Mouse (Mus musculus): ENCODE measurements around the gene Lrrn4cl. TPM values are rescaled to one million over a fixed set of nuclear protein-coding genes. Genes with fewer than 3 reads are reported as not detected.

The Lrrn4cl gene
- polyA plus RNA-seq, 1 experiment from 2014 or later, result 0.62 TPM

- WGBS, result 8% methylated on average over 13 of the region's 13 CpGs
- Histone ChIP-seq H3K4me3 (ENCODE audit: low read length) (peak overlapping the region; percentile 75), H3K4me2 (replicated peaks; ENCODE audit: low read depth, low read length) (peak overlapping the region; percentile 81), H3K4me1 (ENCODE audit: control insufficient read depth, insufficient read depth, low read length) (peaks cover 18% of the 10 kb centered on the region), H3K9ac (ENCODE audit: low read depth, low read length) (peak overlapping the region; percentile 91), H3K27ac (ENCODE audit: low read depth, low read length) (peak overlapping the region; percentile 82), H3K27me3 (ENCODE audit: control insufficient read depth, insufficient read depth, low read length) (no peaks in the 10 kb centered on the region), H3K9me3 (ENCODE audit: control insufficient read depth, low read length) (no peaks in the 10 kb centered on the region), H3K36me3 (ENCODE audit: control insufficient read depth, insufficient read depth, low read length) (peaks cover 41% of the 10 kb centered on the region)
- no peak for ATAC-seq (ENCODE audit: low FRiP score, low TSS enrichment)
Measured at GRCm38 (mm10) chr19:8898576-8898975, 48.0 kb downstream of the Lrrn4cl start.

- H3K9me3 ChIP-seq (ENCODE audit: control insufficient read depth, low read length), result no peaks in the 10 kb centered on the region
- 37% methylated on average over 3 of the region's 3 CpGs for WGBS
- H3K9ac ChIP-seq (ENCODE audit: low read depth, low read length), result peak overlapping the region; percentile 91
- peaks cover 15% of the 10 kb centered on the region for H3K4me1 ChIP-seq (ENCODE audit: control insufficient read depth, insufficient read depth, low read length)
- peak overlapping the region; percentile 75 for H3K4me3 ChIP-seq (ENCODE audit: low read length)
- H3K4me2 ChIP-seq (replicated peaks; ENCODE audit: low read depth, low read length), result peak overlapping the region; percentile 81
- ATAC-seq (ENCODE audit: low FRiP score, low TSS enrichment), result no peak
- H3K27ac ChIP-seq (ENCODE audit: low read depth, low read length), result no peak overlapping the region
- peaks cover 45% of the 10 kb centered on the region for H3K36me3 ChIP-seq (ENCODE audit: control insufficient read depth, insufficient read depth, low read length)
- H3K27me3 ChIP-seq (ENCODE audit: control insufficient read depth, insufficient read depth, low read length), result no peaks in the 10 kb centered on the region
Measured at GRCm38 (mm10) chr19:8899079-8899478, 48.5 kb downstream of the Lrrn4cl start.

GRCm38 (mm10) chr19:8903412-8903811 lies 52.8 kb downstream of the Lrrn4cl start:
- no peak overlapping the region for H3K4me3 ChIP-seq (ENCODE audit: low read length)
- peaks cover 5% of the 10 kb centered on the region for H3K4me1 ChIP-seq (ENCODE audit: control insufficient read depth, insufficient read depth, low read length)
- peaks cover 65% of the 10 kb centered on the region for H3K36me3 ChIP-seq (ENCODE audit: control insufficient read depth, insufficient read depth, low read length)
- H3K4me2 ChIP-seq (replicated peaks; ENCODE audit: low read depth, low read length), result no peak overlapping the region
- no peaks in the 10 kb centered on the region for H3K9me3 ChIP-seq (ENCODE audit: control insufficient read depth, low read length)
- no peaks in the 10 kb centered on the region for H3K27me3 ChIP-seq (ENCODE audit: control insufficient read depth, insufficient read depth, low read length)
- no peak overlapping the region for H3K9ac ChIP-seq (ENCODE audit: low read depth, low read length)
- no peak for ATAC-seq (ENCODE audit: low FRiP score, low TSS enrichment)
- WGBS, result 95% methylated on average over 5 of the region's 5 CpGs
- H3K27ac ChIP-seq (ENCODE audit: low read depth, low read length), result no peak overlapping the region

Small RNA genes within 50 kb of the gene (microRNA-seq; reads per million reads assigned to microRNA genes)
- gene Mir5136, result not detected

Other genes with a start within 250 kb of the Lrrn4cl start
- 1.2 and 3.2 TPM in 2 replicates for gene Slc22a6, start 232.7 kb upstream of the Lrrn4cl start, polyA plus RNA-seq (2014; fragmentation: Nextera tagmentation; extraction: Ambion mirVana)
- gene Chrm1, start 187.0 kb upstream of the Lrrn4cl start, polyA plus RNA-seq (2014; fragmentation: Nextera tagmentation; extraction: Ambion mirVana), result 0.13 TPM in 1 of 2 replicates, not detected in the other
- 114 and 123 TPM in 2 replicates for gene Slc3a2, start 127.4 kb upstream of the Lrrn4cl start, polyA plus RNA-seq (2014; fragmentation: Nextera tagmentation; extraction: Ambion mirVana)
- gene Wdr74, start 114.9 kb upstream of the Lrrn4cl start, polyA plus RNA-seq (2014; fragmentation: Nextera tagmentation; extraction: Ambion mirVana), result 82.9 and 97.3 TPM in 2 replicates
- 0.70 and 2.3 TPM in 2 replicates for gene 1700092M07Rik, start 110.0 kb upstream of the Lrrn4cl start, polyA plus RNA-seq (2014; fragmentation: Nextera tagmentation; extraction: Ambion mirVana)
- 114 and 128 TPM in 2 replicates for gene Stx5a, start 109.4 kb upstream of the Lrrn4cl start, polyA plus RNA-seq (2014; fragmentation: Nextera tagmentation; extraction: Ambion mirVana)
- 155 and 198 TPM in 2 replicates for gene Nxf1, start 93.7 kb upstream of the Lrrn4cl start, polyA plus RNA-seq (2014; fragmentation: Nextera tagmentation; extraction: Ambion mirVana)
- gene Tmem223, start 79.8 kb upstream of the Lrrn4cl start, polyA plus RNA-seq (2014; fragmentation: Nextera tagmentation; extraction: Ambion mirVana), result 232 and 238 TPM in 2 replicates
- gene Tmem179b, start 76.3 kb upstream of the Lrrn4cl start, polyA plus RNA-seq (2014; fragmentation: Nextera tagmentation; extraction: Ambion mirVana), result 80.4 and 91.0 TPM in 2 replicates
- 21.7 and 22.9 TPM in 2 replicates for gene Taf6l, start 64.4 kb upstream of the Lrrn4cl start, polyA plus RNA-seq (2014; fragmentation: Nextera tagmentation; extraction: Ambion mirVana)
- 188 and 230 TPM in 2 replicates for gene Polr2g, start 52.2 kb upstream of the Lrrn4cl start, polyA plus RNA-seq (2014; fragmentation: Nextera tagmentation; extraction: Ambion mirVana)
- gene Zbtb3, start 48.2 kb upstream of the Lrrn4cl start, polyA plus RNA-seq (2014; fragmentation: Nextera tagmentation; extraction: Ambion mirVana), result 4.0 and 5.1 TPM in 2 replicates
- 40.0 and 61.0 TPM in 2 replicates for gene Ttc9c, start 31.4 kb upstream of the Lrrn4cl start, polyA plus RNA-seq (2014; fragmentation: Nextera tagmentation; extraction: Ambion mirVana)
- 9.3 and 10.5 TPM in 2 replicates for gene Hnrnpul2, start 30.8 kb upstream of the Lrrn4cl start, polyA plus RNA-seq (2014; fragmentation: Nextera tagmentation; extraction: Ambion mirVana)
- gene AC129217.1, start 21.0 kb upstream of the Lrrn4cl start, polyA plus RNA-seq (2014; fragmentation: Nextera tagmentation; extraction: Ambion mirVana), result not detected in 2 replicates
- 40.2 and 42.2 TPM in 2 replicates for gene Bscl2, start 13.3 kb upstream of the Lrrn4cl start, polyA plus RNA-seq (2014; fragmentation: Nextera tagmentation; extraction: Ambion mirVana)
- 3.6 and 3.7 TPM in 2 replicates for gene Gng3, start 11.6 kb upstream of the Lrrn4cl start, polyA plus RNA-seq (2014; fragmentation: Nextera tagmentation; extraction: Ambion mirVana)
- 197 and 222 TPM in 2 replicates for gene Ubxn1, start 20.7 kb downstream of the Lrrn4cl start, polyA plus RNA-seq (2014; fragmentation: Nextera tagmentation; extraction: Ambion mirVana)
- gene Uqcc3, start 30.2 kb downstream of the Lrrn4cl start, polyA plus RNA-seq (2014; fragmentation: Nextera tagmentation; extraction: Ambion mirVana), result 63.1 and 70.6 TPM in 2 replicates
- 98.0 and 116 TPM in 2 replicates for gene Lbhd1, start 33.0 kb downstream of the Lrrn4cl start, polyA plus RNA-seq (2014; fragmentation: Nextera tagmentation; extraction: Ambion mirVana)
- gene Gm49403, start 33.2 kb downstream of the Lrrn4cl start, polyA plus RNA-seq (2014; fragmentation: Nextera tagmentation; extraction: Ambion mirVana), result not detected in 2 replicates
- 112 and 133 TPM in 2 replicates for gene 1810009A15Rik, start 38.1 kb downstream of the Lrrn4cl start, polyA plus RNA-seq (2014; fragmentation: Nextera tagmentation; extraction: Ambion mirVana)
- gene Gm49416, start 38.2 kb downstream of the Lrrn4cl start, polyA plus RNA-seq (2014; fragmentation: Nextera tagmentation; extraction: Ambion mirVana), result not detected in 2 replicates
- gene Ints5, start 42.2 kb downstream of the Lrrn4cl start, polyA plus RNA-seq (2014; fragmentation: Nextera tagmentation; extraction: Ambion mirVana), result 27.7 and 38.2 TPM in 2 replicates
- gene Ganab, start 47.3 kb downstream of the Lrrn4cl start, polyA plus RNA-seq (2014; fragmentation: Nextera tagmentation; extraction: Ambion mirVana), result 67.1 and 114 TPM in 2 replicates
- 33.5 and 38.8 TPM in 2 replicates for gene B3gat3, start 69.6 kb downstream of the Lrrn4cl start, polyA plus RNA-seq (2014; fragmentation: Nextera tagmentation; extraction: Ambion mirVana)
- gene Rom1, start 78.6 kb downstream of the Lrrn4cl start, polyA plus RNA-seq (2014; fragmentation: Nextera tagmentation; extraction: Ambion mirVana), result 1.2 and 2.0 TPM in 2 replicates
- gene Eml3, start 78.8 kb downstream of the Lrrn4cl start, polyA plus RNA-seq (2014; fragmentation: Nextera tagmentation; extraction: Ambion mirVana), result 17.6 and 18.7 TPM in 2 replicates
- 45.3 and 67.2 TPM in 2 replicates for gene Mta2, start 91.1 kb downstream of the Lrrn4cl start, polyA plus RNA-seq (2014; fragmentation: Nextera tagmentation; extraction: Ambion mirVana)
- gene Tut1, start 103.1 kb downstream of the Lrrn4cl start, polyA plus RNA-seq (2014; fragmentation: Nextera tagmentation; extraction: Ambion mirVana), result 25.1 and 31.7 TPM in 2 replicates
- 479 and 516 TPM in 2 replicates for gene Eef1g, start 116.3 kb downstream of the Lrrn4cl start, polyA plus RNA-seq (2014; fragmentation: Nextera tagmentation; extraction: Ambion mirVana)
- gene Ahnak, start 138.5 kb downstream of the Lrrn4cl start, polyA plus RNA-seq (2014; fragmentation: Nextera tagmentation; extraction: Ambion mirVana), result 7.0 and 10.0 TPM in 2 replicates
- gene Scgb1a1, start 237.2 kb downstream of the Lrrn4cl start, polyA plus RNA-seq (2014; fragmentation: Nextera tagmentation; extraction: Ambion mirVana), result not detected in 2 replicates